ENCODE assay signal across 14 mouse cellular contexts in the genomic region with DNA sequence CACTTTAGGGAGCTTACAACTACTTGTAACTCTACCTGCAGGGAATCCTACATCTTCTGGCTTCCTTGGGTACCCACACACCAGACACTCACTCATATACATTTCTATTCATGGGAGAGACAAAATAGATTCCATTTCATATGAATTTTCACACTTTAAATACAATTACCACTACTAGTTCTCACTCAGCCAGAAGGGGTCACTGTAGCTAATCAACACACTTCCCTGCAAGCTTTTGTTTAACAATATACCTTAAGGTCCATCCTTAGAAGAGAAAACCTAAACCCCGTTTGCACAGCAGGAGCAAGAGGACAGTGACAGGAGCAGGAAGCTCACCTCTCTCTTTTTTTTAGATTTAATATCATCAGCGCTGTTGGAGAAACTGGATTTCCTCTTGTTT. TPM values are rescaled to one million over a fixed set of nuclear protein-coding genes. Genes with fewer than 3 reads are reported as not detected.
DNase-seq lines count a peak whose midpoint lies in the region; ATAC-seq and TF ChIP-seq lines count a peak whose summit lies in the region.
"Had no signal": no experiment of that assay in that cellular context is flagged by ENCODE, and none has a peak within 500 bp of the region (broad histone marks: within the 10 kb centered on the region; RNA-seq: fewer than 3 reads in every experiment).

No protein-coding gene starts in this region.

- H3K4me3 ChIP-seq in kidney, postnatal 0 days (replicated peaks; ENCODE audit: low read depth, low read length), result no peak overlapping the region
- H3K4me3 ChIP-seq in kidney, embryonic 14.5 days (ENCODE audit: low read length), result no peak overlapping the region
- H3K4me3 ChIP-seq in midbrain, embryonic 16.5 days (ENCODE audit: low read depth, low read length), result no peak overlapping the region
- H3K4me3 ChIP-seq in midbrain, embryonic 13.5 days (replicated peaks), result no peak overlapping the region
- H3K4me3 ChIP-seq: embryonic facial prominence, embryonic 12.5 days; limb, embryonic 10.5 days had no signal

- H3K9ac ChIP-seq in kidney, postnatal 0 days (ENCODE audit: low read depth, low read length), result no peak overlapping the region
- no peak overlapping the region for H3K9ac ChIP-seq in kidney, embryonic 14.5 days (ENCODE audit: low read depth, low read length)
- H3K9ac ChIP-seq in midbrain, embryonic 16.5 days (ENCODE audit: low read depth, low read length), result no peak overlapping the region
- H3K9ac ChIP-seq in midbrain, embryonic 13.5 days (replicated peaks), result no peak overlapping the region
- H3K9ac ChIP-seq: embryonic facial prominence, embryonic 12.5 days; hindbrain, embryonic 14.5 days had no signal

- no peak overlapping the region for H3K4me2 ChIP-seq in kidney, postnatal 0 days (ENCODE audit: low read length)
- no peak overlapping the region for H3K4me2 ChIP-seq in kidney, embryonic 14.5 days (replicated peaks; ENCODE audit: low read depth, low read length)
- H3K4me2 ChIP-seq in midbrain, embryonic 16.5 days (ENCODE audit: low read length), result no peak overlapping the region
- H3K4me2 ChIP-seq in midbrain, embryonic 13.5 days (replicated peaks), result no peak overlapping the region
- H3K4me2 ChIP-seq: embryonic facial prominence, embryonic 12.5 days; hindbrain, embryonic 14.5 days had no signal

- no peaks in the 10 kb centered on the region for H3K27me3 ChIP-seq in kidney, postnatal 0 days (ENCODE audit: insufficient read depth, low read length)
- H3K27me3 ChIP-seq in kidney, embryonic 14.5 days (ENCODE audit: control insufficient read depth, insufficient read depth, low read length), result no peaks in the 10 kb centered on the region
- no peaks in the 10 kb centered on the region for H3K27me3 ChIP-seq in midbrain, embryonic 16.5 days (ENCODE audit: control insufficient read depth, insufficient read depth, low read depth, low read length)
- no peaks in the 10 kb centered on the region for H3K27me3 ChIP-seq in midbrain, embryonic 13.5 days
- no peaks in the 10 kb centered on the region for H3K27me3 ChIP-seq in splenic B cell, adult 2 months (ENCODE audit: control insufficient read depth, insufficient read depth, low read length, poor library complexity, severe bottlenecking)
- H3K27me3 ChIP-seq: embryonic facial prominence, embryonic 12.5 days had no signal

- DNase-seq in kidney, postnatal 0 days (ENCODE audit: low spot score), result peak; percentile 68
- peak; percentile 52 for DNase-seq in splenic B cell, adult 2 months (ENCODE audit: low read depth, low spot score)
- no peak for DNase-seq in heart, postnatal 36 days
- DNase-seq: cerebellum, adult 8-10 months had no signal

- peak; percentile 70 for TF ChIP-seq CTCF in kidney, postnatal 0 days (IDR thresholded peaks at IDR 0.05; ENCODE audit: low read depth)

- no peaks in the 10 kb centered on the region for H3K9me3 ChIP-seq in kidney, postnatal 0 days (replicated peaks; ENCODE audit: low read length)
- H3K9me3 ChIP-seq in kidney, embryonic 14.5 days (ENCODE audit: control insufficient read depth, low read length), result no peaks in the 10 kb centered on the region
- no peaks in the 10 kb centered on the region for H3K9me3 ChIP-seq in midbrain, embryonic 16.5 days (replicated peaks; ENCODE audit: control insufficient read depth, low read length, poor library complexity, severe bottlenecking)
- H3K9me3 ChIP-seq in midbrain, embryonic 13.5 days, result no peaks in the 10 kb centered on the region
- H3K9me3 ChIP-seq: embryonic facial prominence, embryonic 12.5 days; limb, embryonic 10.5 days had no signal

- no peak overlapping the region for H3K27ac ChIP-seq in kidney, postnatal 0 days
- no peak overlapping the region for H3K27ac ChIP-seq in kidney, embryonic 14.5 days (ENCODE audit: low read depth, low read length)
- 0 out of 2 replicates have a peak overlapping the region, but pooled peaks have one; percentile 23 for H3K27ac ChIP-seq in midbrain, embryonic 16.5 days (ENCODE audit: low read length)
- no peak overlapping the region; the same call in 1 of the 2 replicates for H3K27ac ChIP-seq in midbrain, embryonic 13.5 days
- H3K27ac ChIP-seq: embryonic facial prominence, embryonic 12.5 days; hindbrain, embryonic 14.5 days; limb, embryonic 10.5 days; macrophage had no signal

- H3K36me3 ChIP-seq in kidney, postnatal 0 days (ENCODE audit: insufficient read depth, low read length), result peaks cover 40% of the 10 kb centered on the region; the same call in 1 of the 2 replicates
- H3K36me3 ChIP-seq in kidney, embryonic 14.5 days (ENCODE audit: control insufficient read depth, insufficient read depth, low read length), result peaks cover 76% of the 10 kb centered on the region
- H3K36me3 ChIP-seq in midbrain, embryonic 16.5 days (ENCODE audit: control insufficient read depth, insufficient read depth, low read length), result peaks cover 9% of the 10 kb centered on the region
- H3K36me3 ChIP-seq in midbrain, embryonic 13.5 days, result peaks cover 65% of the 10 kb centered on the region
- peaks cover 7% of the 10 kb centered on the region for H3K36me3 ChIP-seq in splenic B cell, adult 2 months (ENCODE audit: control insufficient read depth, insufficient read depth, low read length, poor library complexity, severe bottlenecking)

- WGBS in kidney, postnatal 0 days, result 48% methylated on average over 2 of the region's 2 CpGs
- WGBS in kidney, embryonic 14.5 days, result 61% methylated on average over 2 of the region's 2 CpGs
- WGBS in midbrain, embryonic 16.5 days, result 57% methylated on average over 2 of the region's 2 CpGs
- 66% methylated on average over 2 of the region's 2 CpGs for WGBS in midbrain, embryonic 13.5 days

- peaks cover 2% of the 10 kb centered on the region; the same call in 1 of the 2 replicates for H3K4me1 ChIP-seq in kidney, postnatal 0 days (replicated peaks; ENCODE audit: insufficient read depth, low read length)
- peaks cover 10% of the 10 kb centered on the region for H3K4me1 ChIP-seq in kidney, embryonic 14.5 days (ENCODE audit: control insufficient read depth, insufficient read depth, low read length)
- no peaks in the 10 kb centered on the region for H3K4me1 ChIP-seq in midbrain, embryonic 16.5 days (ENCODE audit: control insufficient read depth, insufficient read depth, low read length)
- no peaks in the 10 kb centered on the region for H3K4me1 ChIP-seq in midbrain, embryonic 13.5 days (replicated peaks)
- H3K4me1 ChIP-seq: embryonic facial prominence, embryonic 12.5 days; limb, embryonic 10.5 days had no signal

- intact Hi-C loops in heart, postnatal 36 days (cut with DNase I), result loop anchor here (5.0 kb wide), 1 partner anchor 102 kb away; no protein-coding TSS in a partner anchor

- ATAC-seq in kidney, postnatal 0 days (replicated peaks; ENCODE audit: low FRiP score, low read depth), result no peak
- no peak for ATAC-seq in kidney, embryonic 14.5 days (ENCODE audit: low FRiP score, low TSS enrichment)
- ATAC-seq in midbrain, embryonic 16.5 days, result no peak
- no peak for ATAC-seq in midbrain, embryonic 13.5 days
- ATAC-seq in activated CD4-positive, CD25-positive, alpha-beta regulatory T cell, adult 4 months, result peak; percentile 28
- ATAC-seq: forebrain, embryonic 16.5 days had no signal

RNA-seq across cellular contexts. Expression of a gene that starts 34.5 kb away (rescaled TPM):
- polyA plus RNA-seq in kidney, postnatal 0 days (2015; fragmentation: Nextera tagmentation; extraction: Ambion mirVana), result 62.0 and 68.2 TPM in 2 replicates
- 146 and 161 TPM in 2 replicates for polyA plus RNA-seq in kidney, embryonic 14.5 days (2014; fragmentation: Nextera tagmentation; extraction: Ambion mirVana)
- 139 and 151 TPM in 2 replicates for polyA plus RNA-seq in midbrain, embryonic 16.5 days (2015; fragmentation: Nextera tagmentation; extraction: Ambion mirVana)
- 146 and 164 TPM in 2 replicates for polyA plus RNA-seq in midbrain, embryonic 13.5 days (2015; fragmentation: Nextera tagmentation; extraction: Ambion mirVana)
- polyA plus RNA-seq in activated CD4-positive, CD25-positive, alpha-beta regulatory T cell, adult 4 months (2017; shearing (Covaris generic)), result 10 to 100 TPM; 30.9 to 34.2 TPM
- total RNA-seq in heart, postnatal 36 days (2021), result 10 to 100 TPM; 54.2 to 58.7 TPM

RNA-seq across cellular contexts. Expression of a gene that starts 35.1 kb away (rescaled TPM):
- 705 and 720 TPM in 2 replicates for polyA plus RNA-seq in kidney, postnatal 0 days (2015; fragmentation: Nextera tagmentation; extraction: Ambion mirVana)
- 1,180 and 1,314 TPM in 2 replicates for polyA plus RNA-seq in kidney, embryonic 14.5 days (2014; fragmentation: Nextera tagmentation; extraction: Ambion mirVana)
- 630 and 680 TPM in 2 replicates for polyA plus RNA-seq in midbrain, embryonic 16.5 days (2015; fragmentation: Nextera tagmentation; extraction: Ambion mirVana)
- polyA plus RNA-seq in midbrain, embryonic 13.5 days (2015; fragmentation: Nextera tagmentation; extraction: Ambion mirVana), result 1,022 and 1,113 TPM in 2 replicates
- polyA plus RNA-seq in activated CD4-positive, CD25-positive, alpha-beta regulatory T cell, adult 4 months (2017; shearing (Covaris generic)), result 100 to 1,000 TPM; 335 to 345 TPM
- 100 to 1,000 TPM; 140 to 154 TPM for total RNA-seq in heart, postnatal 36 days (2021)

RNA-seq across cellular contexts. Expression of a gene that starts 38.3 kb away (rescaled TPM):
- polyA plus RNA-seq in kidney, postnatal 0 days (2015; fragmentation: Nextera tagmentation; extraction: Ambion mirVana), result 13.0 TPM in 2 replicates
- 11.5 and 19.5 TPM in 2 replicates for polyA plus RNA-seq in kidney, embryonic 14.5 days (2014; fragmentation: Nextera tagmentation; extraction: Ambion mirVana)
- polyA plus RNA-seq in midbrain, embryonic 16.5 days (2015; fragmentation: Nextera tagmentation; extraction: Ambion mirVana), result 24.3 and 25.5 TPM in 2 replicates
- polyA plus RNA-seq in midbrain, embryonic 13.5 days (2015; fragmentation: Nextera tagmentation; extraction: Ambion mirVana), result 26.8 and 27.7 TPM in 2 replicates
- 1 to 10 TPM; 4.0 to 5.8 TPM for polyA plus RNA-seq in activated CD4-positive, CD25-positive, alpha-beta regulatory T cell, adult 4 months (2017; shearing (Covaris generic))
- 10 to 100 TPM; 13.2 to 15.7 TPM for total RNA-seq in heart, postnatal 36 days (2021)

RNA-seq across cellular contexts. Expression of a gene that starts 53.0 kb away (rescaled TPM):
- 1.9 and 2.8 TPM in 2 replicates for polyA plus RNA-seq in kidney, postnatal 0 days (2015; fragmentation: Nextera tagmentation; extraction: Ambion mirVana)
- 3.1 and 3.9 TPM in 2 replicates for polyA plus RNA-seq in kidney, embryonic 14.5 days (2014; fragmentation: Nextera tagmentation; extraction: Ambion mirVana)
- polyA plus RNA-seq in midbrain, embryonic 16.5 days (2015; fragmentation: Nextera tagmentation; extraction: Ambion mirVana), result 0.52 and 0.68 TPM in 2 replicates
- polyA plus RNA-seq in midbrain, embryonic 13.5 days (2015; fragmentation: Nextera tagmentation; extraction: Ambion mirVana), result 0.75 and 0.82 TPM in 2 replicates
- polyA plus RNA-seq in activated CD4-positive, CD25-positive, alpha-beta regulatory T cell, adult 4 months (2017; shearing (Covaris generic)), result 1 to 10 TPM; 1.2 TPM
- under 1 TPM; 0.67 to 0.73 TPM for total RNA-seq in heart, postnatal 36 days (2021)
- total RNA-seq: layer of hippocampus, adult 8-10 months had no signal

Comparison
In these comparisons a context has a peak if more than half of its experiments do, and no peak if none do; other contexts are left out.
1. DNase-seq: peak in kidney, postnatal 0 days (single experiment) and splenic B cell, adult 2 months (single experiment); none in heart, postnatal 36 days (0 of 2).